Mouse (Mus musculus): ENCODE data around the gene Mitf. TPM values are rescaled to one million over a fixed set of nuclear protein-coding genes. Genes with fewer than 3 reads are reported as not detected.
A peak's percentile ranks its signal among the peaks of the same experiment; 100 is the strongest.

The Mitf gene
- polyA plus RNA-seq, 1 experiment from 2014 or later, result 2.6 TPM

GRCm38 (mm10) chr6:97929051-97929450 is 122.2 kb downstream of the Mitf start:
- no peaks in the 10 kb centered on the region; the same call in 1 of the 2 replicates for H3K27me3 ChIP-seq (replicated peaks; ENCODE audit: low read depth, poor library complexity, severe bottlenecking)

GRCm38 (mm10) chr6:97929466-97929865 is 122.6 kb downstream of the Mitf start:
- H3K36me3 ChIP-seq (replicated peaks), result no peaks in the 10 kb centered on the region
- H3K4me1 ChIP-seq, result peaks cover 6% of the 10 kb centered on the region; the same call in 1 of the 2 replicates
- 78% methylated on average over 7 of the region's 7 CpGs for WGBS
- no peaks in the 10 kb centered on the region for H3K9me3 ChIP-seq
- no peak overlapping the region for H3K4me3 ChIP-seq
- H3K27me3 ChIP-seq (replicated peaks; ENCODE audit: low read depth, poor library complexity, severe bottlenecking), result no peaks in the 10 kb centered on the region; the same call in 1 of the 2 replicates
- DNase-seq (ENCODE audit: low spot score), result no peak
- no peak overlapping the region for H3K27ac ChIP-seq (replicated peaks)

More at GRCm38 (mm10) chr6:97929051-97929450, 122.2 kb downstream of the Mitf start:
- no peak for DNase-seq (ENCODE audit: low spot score)
- H3K4me3 ChIP-seq, result no peak overlapping the region
- H3K36me3 ChIP-seq (replicated peaks), result no peaks in the 10 kb centered on the region
- peaks cover 6% of the 10 kb centered on the region; the same call in 1 of the 2 replicates for H3K4me1 ChIP-seq
- no peaks in the 10 kb centered on the region for H3K9me3 ChIP-seq
- 78% methylated on average over 3 of the region's 3 CpGs for WGBS
- no peak overlapping the region for H3K27ac ChIP-seq (replicated peaks)

- H3K27ac ChIP-seq (replicated peaks), result no peak overlapping the region
- WGBS, result 68% methylated on average over 5 of the region's 5 CpGs
Measured at GRCm38 (mm10) chr6:97937139-97937538, 130.3 kb downstream of the Mitf start.

GRCm38 (mm10) chr6:97937897-97938614 is 131.2 kb downstream of the Mitf start:
- Histone ChIP-seq H3K9me3 (no peaks in the 10 kb centered on the region), H3K4me3 (no peak overlapping the region), H3K36me3 (replicated peaks) (no peaks in the 10 kb centered on the region), H3K4me1 (peaks cover 30% of the 10 kb centered on the region), H3K27me3 (replicated peaks; ENCODE audit: low read depth, poor library complexity, severe bottlenecking) (no peaks in the 10 kb centered on the region), H3K27ac (replicated peaks) (no peak overlapping the region)
- WGBS, result 58% methylated on average over 11 of the region's 11 CpGs
- DNase-seq (ENCODE audit: low spot score), result no peak

More at GRCm38 (mm10) chr6:97937139-97937538, 130.3 kb downstream of the Mitf start:
- Histone ChIP-seq H3K27me3 (replicated peaks; ENCODE audit: low read depth, poor library complexity, severe bottlenecking) (no peaks in the 10 kb centered on the region), H3K9me3 (no peaks in the 10 kb centered on the region), H3K4me3 (no peak overlapping the region), H3K4me1 (peaks cover 30% of the 10 kb centered on the region), H3K36me3 (replicated peaks) (no peaks in the 10 kb centered on the region)
- DNase-seq (ENCODE audit: low spot score), result no peak

GRCm38 (mm10) chr6:97940916-97941315 is 134.1 kb downstream of the Mitf start:
- H3K4me1 ChIP-seq, result peaks cover 30% of the 10 kb centered on the region
- H3K9me3 ChIP-seq, result no peaks in the 10 kb centered on the region
- no peaks in the 10 kb centered on the region for H3K27me3 ChIP-seq (replicated peaks; ENCODE audit: low read depth, poor library complexity, severe bottlenecking)
- no peaks in the 10 kb centered on the region for H3K36me3 ChIP-seq (replicated peaks)
- 80% methylated on average over 12 of the region's 12 CpGs for WGBS
- H3K27ac ChIP-seq (replicated peaks), result 0 out of 2 replicates have a peak overlapping the region, but pooled peaks have one; percentile 3
- H3K4me3 ChIP-seq, result no peak overlapping the region
- no peak for DNase-seq (ENCODE audit: low spot score)

GRCm38 (mm10) chr6:97950033-97950881 is 143.4 kb downstream of the Mitf start:
- 62% methylated on average over 13 of the region's 13 CpGs for WGBS
- DNase-seq (ENCODE audit: low spot score), result no peak
- H3K27me3 ChIP-seq (replicated peaks; ENCODE audit: low read depth, poor library complexity, severe bottlenecking), result no peaks in the 10 kb centered on the region
- no peaks in the 10 kb centered on the region for H3K9me3 ChIP-seq
- H3K4me1 ChIP-seq, result peaks cover 18% of the 10 kb centered on the region
- H3K36me3 ChIP-seq (replicated peaks), result no peaks in the 10 kb centered on the region
- H3K27ac ChIP-seq (replicated peaks), result no peak overlapping the region
- H3K4me3 ChIP-seq, result no peak overlapping the region

GRCm38 (mm10) chr6:97950882-97951245 is 144.0 kb downstream of the Mitf start:
- H3K27ac ChIP-seq (replicated peaks), result no peak overlapping the region
- no peak for DNase-seq (ENCODE audit: low spot score)
- no peaks in the 10 kb centered on the region for H3K27me3 ChIP-seq (replicated peaks; ENCODE audit: low read depth, poor library complexity, severe bottlenecking)
- H3K4me1 ChIP-seq, result peaks cover 18% of the 10 kb centered on the region
- no peaks in the 10 kb centered on the region for H3K9me3 ChIP-seq
- WGBS, result 59% methylated on average over 2 of the region's 2 CpGs
- H3K36me3 ChIP-seq (replicated peaks), result no peaks in the 10 kb centered on the region
- H3K4me3 ChIP-seq, result no peak overlapping the region

- Histone ChIP-seq H3K4me1 (peaks cover 18% of the 10 kb centered on the region), H3K27ac (replicated peaks) (no peak overlapping the region), H3K9me3 (no peaks in the 10 kb centered on the region), H3K4me3 (no peak overlapping the region), H3K27me3 (replicated peaks; ENCODE audit: low read depth, poor library complexity, severe bottlenecking) (no peaks in the 10 kb centered on the region), H3K36me3 (replicated peaks) (no peaks in the 10 kb centered on the region)
- DNase-seq (ENCODE audit: low spot score), result no peak
- 69% methylated on average over 1 of the region's 1 CpGs for WGBS
Measured at GRCm38 (mm10) chr6:97951711-97952110, 144.9 kb downstream of the Mitf start.

GRCm38 (mm10) chr6:97952845-97953244 is 146.0 kb downstream of the Mitf start:
- Histone ChIP-seq H3K4me1 (peaks cover 18% of the 10 kb centered on the region), H3K4me3 (no peak overlapping the region), H3K9me3 (no peaks in the 10 kb centered on the region), H3K27ac (replicated peaks) (no peak overlapping the region), H3K27me3 (replicated peaks; ENCODE audit: low read depth, poor library complexity, severe bottlenecking) (no peaks in the 10 kb centered on the region), H3K36me3 (replicated peaks) (no peaks in the 10 kb centered on the region)
- 83% methylated on average over 8 of the region's 8 CpGs for WGBS
- DNase-seq (ENCODE audit: low spot score), result no peak

- Histone ChIP-seq H3K36me3 (replicated peaks) (no peaks in the 10 kb centered on the region), H3K4me3 (no peak overlapping the region), H3K4me1 (peaks cover 7% of the 10 kb centered on the region; the same call in 1 of the 2 replicates), H3K9me3 (no peaks in the 10 kb centered on the region), H3K27ac (replicated peaks) (no peak overlapping the region), H3K27me3 (replicated peaks; ENCODE audit: low read depth, poor library complexity, severe bottlenecking) (no peaks in the 10 kb centered on the region)
- 86% methylated on average over 6 of the region's 6 CpGs for WGBS
- DNase-seq (ENCODE audit: low spot score), result no peak
Measured at GRCm38 (mm10) chr6:97956121-97956520, 149.3 kb downstream of the Mitf start.

- Histone ChIP-seq H3K4me1 (peaks cover 10% of the 10 kb centered on the region; the same call in 1 of the 2 replicates), H3K27me3 (replicated peaks; ENCODE audit: low read depth, poor library complexity, severe bottlenecking) (no peaks in the 10 kb centered on the region), H3K27ac (replicated peaks) (no peak overlapping the region), H3K9me3 (no peaks in the 10 kb centered on the region), H3K4me3 (no peak overlapping the region), H3K36me3 (replicated peaks) (no peaks in the 10 kb centered on the region)
- no peak for DNase-seq (ENCODE audit: low spot score)
- 93% methylated on average over 10 of the region's 10 CpGs for WGBS
Measured at GRCm38 (mm10) chr6:97956636-97957035, 149.8 kb downstream of the Mitf start.

GRCm38 (mm10) chr6:97958276-97958675 is 151.4 kb downstream of the Mitf start:
- Histone ChIP-seq H3K9me3 (no peaks in the 10 kb centered on the region), H3K4me3 (no peak overlapping the region), H3K27ac (replicated peaks) (no peak overlapping the region), H3K36me3 (replicated peaks) (no peaks in the 10 kb centered on the region), H3K27me3 (replicated peaks; ENCODE audit: low read depth, poor library complexity, severe bottlenecking) (no peaks in the 10 kb centered on the region), H3K4me1 (peaks cover 14% of the 10 kb centered on the region; the same call in 1 of the 2 replicates)
- DNase-seq (ENCODE audit: low spot score), result no peak
- 83% methylated on average over 4 of the region's 4 CpGs for WGBS
